Mouse (Mus musculus) c-Kit-positive CD71-positive TER-119-negative erythroid progenitor cells, embryonic 14.5 days (primary cell): ENCODE measurements around the gene Lpcat2b.
A peak's percentile ranks its signal among the peaks of the same experiment; 100 is the strongest.

Experiments
- DNase-seq: peaks from one replicate; pipeline ENCODE4 v3.0.0-alpha.2; 2013; ENCODE audit warnings: low read depth

Lpcat2b gene

GRCm38 (mm10) chr5:107448784-107449183 lies 17.4 kb downstream of the Lpcat2b start:
- no peak for DNase-seq

- DNase-seq, result no peak
These were observed 18.3 kb downstream of the Lpcat2b start for GRCm38 (mm10) chr5:107449620-107450019.

GRCm38 (mm10) chr5:107450299-107450698 lies 18.9 kb downstream of the Lpcat2b start:
- DNase-seq, result no peak

DNA sequence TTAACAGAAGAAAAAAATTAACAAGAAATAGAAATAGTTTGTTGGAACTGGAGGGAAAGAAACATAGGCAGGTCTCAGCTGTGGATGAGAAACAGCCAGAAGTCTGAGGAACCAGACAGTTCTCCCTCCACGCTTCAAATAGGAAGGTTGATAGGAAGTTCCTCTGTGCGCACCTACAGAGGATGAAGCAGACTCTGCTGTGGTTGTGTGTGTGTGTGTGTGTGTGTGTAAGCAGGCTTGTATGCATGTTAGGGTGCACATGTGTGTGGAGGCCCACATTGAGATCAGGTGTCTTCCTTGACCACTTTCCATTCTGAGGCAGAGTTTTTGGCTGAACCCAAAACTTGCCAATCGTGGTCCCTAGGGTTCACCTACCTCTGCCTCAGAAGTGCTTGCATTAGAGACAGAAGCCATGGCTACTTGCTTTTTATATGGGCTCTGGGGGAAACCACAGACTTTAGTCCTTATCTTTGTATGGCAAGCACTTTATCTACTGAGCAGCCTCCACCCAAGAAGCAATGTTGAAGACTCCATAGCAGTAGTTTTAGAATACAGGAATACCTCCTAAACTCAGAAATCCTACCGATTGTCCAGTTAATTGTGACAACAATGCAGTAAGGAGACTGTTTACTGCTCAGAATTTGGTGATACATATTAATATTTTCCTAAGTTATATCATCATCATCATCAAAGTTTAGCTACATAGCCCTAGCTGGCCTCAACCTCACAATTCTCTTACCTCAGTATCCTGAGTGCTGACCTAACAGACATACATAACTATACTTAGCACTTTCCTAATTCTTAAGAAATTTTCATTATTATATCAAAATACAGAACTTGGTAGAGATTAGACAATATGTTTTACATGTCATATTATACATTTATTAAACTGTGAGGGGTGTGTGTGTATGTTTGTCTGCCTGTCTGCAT lies 31.1 kb downstream of the Lpcat2b start:
- peak; percentile 40 for DNase-seq

DNA sequence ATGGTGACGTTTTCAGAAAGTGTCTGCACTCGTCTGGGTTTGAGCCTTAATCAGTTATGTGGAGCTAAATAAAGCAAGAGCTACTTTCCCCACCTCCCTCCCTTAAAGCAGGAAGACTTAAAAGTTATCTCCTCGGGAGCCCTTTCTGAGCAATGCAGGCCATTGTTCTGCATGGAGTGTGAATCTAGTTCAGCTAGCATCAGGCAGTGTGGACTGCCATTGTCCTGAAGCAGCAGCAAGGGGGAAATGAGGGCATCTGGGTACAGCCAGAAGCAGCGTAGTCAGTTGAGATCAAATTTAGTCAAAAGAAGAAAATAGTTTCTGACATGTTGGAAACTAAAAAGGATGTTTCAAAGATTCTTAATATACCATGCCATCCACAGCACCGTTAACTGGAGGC lies 35.2 kb downstream of the Lpcat2b start:
- DNase-seq, result no peak

DNA sequence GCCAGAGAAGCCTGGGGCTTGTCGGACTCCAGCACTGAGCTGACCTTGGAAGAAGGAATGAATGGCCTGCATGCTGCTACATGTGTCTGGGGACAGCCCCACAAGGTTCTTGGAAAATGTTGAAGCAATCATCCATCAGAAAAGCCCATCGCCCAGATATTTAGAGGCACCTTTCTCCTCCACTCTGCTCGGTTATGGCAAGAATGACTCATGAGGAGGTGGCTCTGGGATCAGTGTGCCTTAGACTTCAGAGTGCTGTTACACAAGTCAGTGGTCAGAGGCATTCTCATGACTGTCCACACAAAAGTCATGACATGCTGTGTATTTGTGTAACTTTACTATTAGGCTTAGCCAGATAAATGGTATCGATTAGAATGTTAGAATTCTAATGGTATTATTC lies 35.7 kb downstream of the Lpcat2b start:
- no peak for DNase-seq

GRCm38 (mm10) chr5:107470600-107471329 lies 39.4 kb downstream of the Lpcat2b start:
- DNase-seq, result peak; percentile 36

GRCm38 (mm10) chr5:107480194-107480593 lies 48.8 kb downstream of the Lpcat2b start:
- no peak for DNase-seq
